Mouse (Mus musculus) forebrain, embryonic 11.5 days (tissue): Measurements from ENCODE around the gene Tgfb1. TPM values are rescaled to one million over a fixed set of nuclear protein-coding genes. Genes with fewer than 3 reads are reported as not detected.

Source experiments
- ATAC-seq: fragments of 200-750 bp; cut with Nextera tagmentation; replicated peaks from 2 replicates; pipeline ENCODE4 v1.8.0; 2017; ENCODE audit warnings: moderate TSS enrichment; ENCODE audit not compliant: low FRiP score
- DNase-seq: peaks from one replicate; pipeline ENCODE4 v3.0.0-alpha.2; 2017; ENCODE audit warnings: low spot score
- H3K27ac ChIP-seq: fragments of 300-500 bp; sonication (generic); 2 replicates; pipeline ENCODE4 v1.5.1; 2014; ENCODE audit warnings: low read depth, low read length
- H3K27me3 ChIP-seq: fragments of 300-500 bp; sonication (generic); 2 replicates; pipeline ENCODE4 v1.6.1; 2014; ENCODE audit warnings: mild to moderate bottlenecking, low read length, mixed read lengths; ENCODE audit not compliant: control insufficient read depth, insufficient read depth
- H3K36me3 ChIP-seq: fragments of 300-500 bp; sonication (generic); 2 replicates; pipeline ENCODE4 v1.6.1; 2014; ENCODE audit warnings: mild to moderate bottlenecking, low read length, moderate library complexity, mixed read lengths; ENCODE audit not compliant: control insufficient read depth, insufficient read depth
- H3K4me1 ChIP-seq: fragments of 300-500 bp; sonication (generic); replicated peaks from 2 replicates; pipeline ENCODE4 v1.6.1; 2014; ENCODE audit warnings: low read length, mixed read lengths; ENCODE audit not compliant: control insufficient read depth, insufficient read depth
- H3K4me2 ChIP-seq: fragments of 300-500 bp; sonication (generic); 2 replicates; pipeline ENCODE4 v1.6.1; 2014; ENCODE audit warnings: low read depth, mild to moderate bottlenecking, low read length, moderate library complexity, mixed read lengths; ENCODE audit not compliant: severe bottlenecking
- H3K4me3 ChIP-seq: fragments of 300-500 bp; sonication (generic); 2 replicates; pipeline ENCODE4 v1.5.1; 2014; ENCODE audit warnings: low read depth, low read length
- H3K9ac ChIP-seq: fragments of 300-500 bp; sonication (generic); 2 replicates; pipeline ENCODE4 v1.6.1; 2014; ENCODE audit warnings: low read length
- H3K9me3 ChIP-seq: fragments of 300-500 bp; sonication (generic); 2 replicates; pipeline ENCODE4 v1.6.1; 2016; ENCODE audit warnings: low read length, mixed read lengths; ENCODE audit not compliant: control insufficient read depth
- WGBS: fragments of 180-500 bp; shearing (Covaris S2); extraction: QIAGEN DNeasy Blood & Tissue Kit; methylation state at CpG from one replicate; pipeline ENCODE4 v1.1.7; 2014; 5-methylcytosine and 5-hydroxymethylcytosine counted together
- polyA plus RNA-seq: library from polyadenylated mRNA; unstranded; fragments of >200 nt; fragmentation: Nextera tagmentation; extraction: Ambion mirVana; gene quantifications from 2 replicates; pipeline ENCODE4 v1.2.1, GENCODE M21; 2014

Tgfb1 gene
- polyA plus RNA-seq: 1.1 and 1.6 TPM in 2 replicates

GRCm38 (mm10) chr7:25686680-25687531 is at the start of gene Tgfb1:
Gene Tgfb1 (plus strand): TSS chr7:25687002.
- H3K4me2 ChIP-seq: peak within 1 kb of the TSS; percentile 78
- H3K9ac ChIP-seq: peak within 1 kb of the TSS; percentile 47
- H3K4me3 ChIP-seq: peak within 1 kb of the TSS; percentile 45
- peaks cover 50% of the 10 kb centered on the region for H3K27me3 ChIP-seq
- ATAC-seq (peak; percentile 49), DNase-seq (peak; percentile 82)
- no peak within 1 kb of the TSS for H3K27ac ChIP-seq
- no peaks in the 10 kb centered on the region for H3K9me3 ChIP-seq
- H3K36me3 ChIP-seq: no peaks in the 10 kb centered on the region
- under 1% methylated on average over 58 of the region's 69 CpGs for WGBS
- peaks cover 20% of the 10 kb centered on the region for H3K4me1 ChIP-seq

DNA sequence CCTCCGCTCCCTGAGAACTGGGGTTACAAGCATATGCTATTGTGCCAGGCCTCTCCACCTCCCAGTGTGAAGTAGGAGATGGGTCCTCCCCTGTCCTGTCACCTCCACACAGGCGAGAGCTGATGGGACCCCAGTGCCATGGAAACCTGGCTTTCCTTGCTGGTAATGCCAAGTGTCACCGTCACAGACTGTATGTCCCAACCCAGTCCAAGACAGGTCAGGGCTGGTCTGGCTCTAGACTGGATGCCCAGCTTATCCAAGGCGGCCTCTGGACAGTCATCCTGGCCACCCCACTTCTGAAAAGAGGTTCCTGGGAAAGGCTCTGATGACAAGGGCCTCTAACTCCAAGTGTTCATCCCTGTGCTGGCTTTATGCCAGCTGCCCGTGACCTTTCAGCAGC is 49.7 kb upstream of the Tgfb1 start:
- ATAC-seq (no peak), DNase-seq (no peak)
- Histone ChIP-seq H3K27ac (no peak overlapping the region), H3K9me3 (no peaks in the 10 kb centered on the region), H3K36me3 (no peaks in the 10 kb centered on the region), H3K9ac (no peak overlapping the region), H3K27me3 (no peaks in the 10 kb centered on the region), H3K4me2 (no peak overlapping the region), H3K4me1 (no peaks in the 10 kb centered on the region), H3K4me3 (no peak overlapping the region)
- 86% methylated on average over 5 of the region's 5 CpGs for WGBS

DNA sequence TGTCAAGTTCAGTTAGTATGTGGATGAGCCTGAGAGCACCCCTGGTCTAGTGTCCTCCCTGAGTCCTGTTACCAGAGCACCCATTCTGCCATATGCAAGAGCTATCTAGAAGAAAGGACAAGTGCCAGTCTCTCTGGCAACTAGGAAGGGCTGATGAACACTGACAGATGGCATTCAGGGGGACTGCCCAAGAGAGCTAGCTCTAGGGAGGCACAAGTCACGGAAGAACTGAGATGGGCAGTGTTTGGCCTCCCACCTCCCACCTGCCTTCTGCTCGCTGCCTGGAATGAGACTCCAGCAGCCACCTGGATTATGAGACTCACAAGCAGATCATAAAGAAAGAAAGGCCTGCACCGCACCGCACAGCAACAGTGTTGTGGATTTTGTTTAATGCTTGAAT is 47.0 kb upstream of the Tgfb1 start:
- WGBS: 90% methylated on average over 4 of the region's 4 CpGs
- DNase-seq: no peak
- no peaks in the 10 kb centered on the region for H3K27me3 ChIP-seq
- ATAC-seq: no peak
- no peak overlapping the region for H3K4me2 ChIP-seq
- H3K36me3 ChIP-seq: no peaks in the 10 kb centered on the region
- no peaks in the 10 kb centered on the region for H3K9me3 ChIP-seq
- no peak overlapping the region for H3K4me3 ChIP-seq
- H3K9ac ChIP-seq: no peak overlapping the region
- no peaks in the 10 kb centered on the region for H3K4me1 ChIP-seq
- no peak overlapping the region for H3K27ac ChIP-seq

- Histone ChIP-seq H3K36me3 (no peaks in the 10 kb centered on the region), H3K4me2 (no peak overlapping the region), H3K9me3 (no peaks in the 10 kb centered on the region), H3K4me1 (no peaks in the 10 kb centered on the region), H3K4me3 (no peak overlapping the region), H3K27me3 (no peaks in the 10 kb centered on the region), H3K27ac (no peak overlapping the region), H3K9ac (no peak overlapping the region)
- ATAC-seq (no peak), DNase-seq (no peak)
- 85% methylated on average over 10 of the region's 10 CpGs for WGBS
Observed at GRCm38 (mm10) chr7:25644136-25644535, 42.7 kb upstream of the Tgfb1 start.

- no peak overlapping the region for H3K4me2 ChIP-seq
- ATAC-seq: no peak
- H3K36me3 ChIP-seq: no peaks in the 10 kb centered on the region
- no peaks in the 10 kb centered on the region for H3K4me1 ChIP-seq
- no peak overlapping the region for H3K9ac ChIP-seq
- no peak overlapping the region for H3K27ac ChIP-seq
- H3K9me3 ChIP-seq: no peaks in the 10 kb centered on the region
- DNase-seq: no peak
- no peak overlapping the region for H3K4me3 ChIP-seq
- 73% methylated on average over 4 of the region's 4 CpGs for WGBS
- H3K27me3 ChIP-seq: no peaks in the 10 kb centered on the region
Observed at GRCm38 (mm10) chr7:25644631-25645030, 42.2 kb upstream of the Tgfb1 start.

DNA sequence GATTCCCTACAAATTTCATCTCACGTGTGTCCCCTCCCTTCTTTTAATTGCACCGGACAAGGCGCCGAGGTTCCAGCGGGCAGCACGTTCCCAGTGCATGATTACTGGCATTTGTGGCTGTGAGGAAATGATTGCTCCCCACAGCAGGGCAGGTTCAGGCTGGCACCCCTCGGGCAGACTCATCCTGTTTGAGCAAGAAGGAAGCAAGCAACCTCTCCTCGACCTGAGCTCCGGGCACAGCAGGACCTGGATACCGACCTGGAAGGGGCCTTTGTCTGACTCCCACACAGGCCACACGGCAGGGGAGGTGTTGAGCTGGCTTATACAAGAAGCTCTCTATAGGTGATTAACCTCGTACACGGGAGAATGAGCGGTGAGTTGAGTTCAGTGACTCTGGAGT is 41.7 kb upstream of the Tgfb1 start:
- Histone ChIP-seq H3K4me2 (no peak overlapping the region), H3K27ac (no peak overlapping the region), H3K4me3 (no peak overlapping the region), H3K27me3 (no peaks in the 10 kb centered on the region), H3K9ac (no peak overlapping the region), H3K36me3 (no peaks in the 10 kb centered on the region), H3K4me1 (no peaks in the 10 kb centered on the region), H3K9me3 (no peaks in the 10 kb centered on the region)
- 37% methylated on average over 14 of the region's 14 CpGs for WGBS
- DNase-seq (no peak), ATAC-seq (no peak)

- Histone ChIP-seq H3K27ac (no peak overlapping the region), H3K4me3 (no peak overlapping the region), H3K4me1 (no peaks in the 10 kb centered on the region), H3K4me2 (no peak overlapping the region), H3K9me3 (no peaks in the 10 kb centered on the region), H3K9ac (no peak overlapping the region), H3K36me3 (no peaks in the 10 kb centered on the region), H3K27me3 (no peaks in the 10 kb centered on the region)
- no peak for DNase-seq
- 55% methylated on average over 5 of the region's 5 CpGs for WGBS
- ATAC-seq: no peak
Observed at GRCm38 (mm10) chr7:25647574-25648123, 39.2 kb upstream of the Tgfb1 start.

DNA sequence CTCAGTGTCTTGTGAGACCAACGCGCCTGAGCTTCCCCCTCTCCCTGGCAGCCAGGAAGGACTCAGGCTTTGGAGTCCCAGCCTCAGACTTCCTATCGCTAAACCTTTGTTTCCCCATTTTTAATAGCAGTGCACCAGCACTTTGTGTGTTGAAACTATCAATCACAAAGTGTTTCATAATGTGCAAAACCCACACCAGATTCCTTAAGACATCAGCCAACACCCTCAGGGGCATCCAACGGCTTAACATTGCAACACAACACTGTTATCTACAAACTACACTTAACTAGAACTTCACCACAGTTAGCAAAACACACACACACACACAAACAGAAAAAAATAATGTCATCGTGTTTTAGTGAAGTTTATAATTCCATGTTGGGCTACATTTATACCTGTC is 37.0 kb upstream of the Tgfb1 start:
- Histone ChIP-seq H3K4me3 (no peak overlapping the region), H3K9me3 (no peaks in the 10 kb centered on the region), H3K4me2 (no peak overlapping the region), H3K27ac (no peak overlapping the region), H3K27me3 (no peaks in the 10 kb centered on the region), H3K4me1 (no peaks in the 10 kb centered on the region), H3K9ac (no peak overlapping the region), H3K36me3 (no peaks in the 10 kb centered on the region)
- WGBS: 83% methylated on average over 5 of the region's 5 CpGs
- ATAC-seq: no peak
- DNase-seq: no peak

DNA sequence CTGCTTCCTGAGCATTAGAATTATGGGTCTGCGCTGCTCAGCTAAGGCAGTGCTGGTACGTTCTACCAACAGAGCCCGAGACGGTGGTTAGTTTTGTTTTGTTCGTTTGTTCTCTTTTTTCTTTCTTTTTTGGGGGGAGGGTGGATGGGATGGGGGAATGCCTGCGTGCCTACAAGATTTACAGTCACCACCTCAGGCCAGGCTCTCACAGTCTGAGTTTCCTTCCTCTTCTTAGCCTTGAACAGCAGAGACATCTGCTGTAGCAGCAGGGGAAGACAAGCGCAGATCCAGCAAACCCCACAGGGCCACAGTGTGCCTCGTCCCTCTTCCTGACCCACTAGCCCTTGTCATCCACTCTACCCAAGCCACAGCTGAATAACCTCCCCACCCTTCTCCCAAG is 35.5 kb upstream of the Tgfb1 start:
- Histone ChIP-seq H3K9ac (no peak overlapping the region), H3K4me2 (no peak overlapping the region), H3K9me3 (no peaks in the 10 kb centered on the region), H3K4me3 (no peak overlapping the region), H3K4me1 (no peaks in the 10 kb centered on the region), H3K27me3 (no peaks in the 10 kb centered on the region), H3K36me3 (no peaks in the 10 kb centered on the region), H3K27ac (no peak overlapping the region)
- no peak for DNase-seq
- WGBS: 94% methylated on average over 8 of the region's 8 CpGs
- no peak for ATAC-seq
